Mouse (Mus musculus) megakaryocyte, embryonic 14.5 days (primary cell): Measurements from ENCODE around the gene Prpf3.
A peak's percentile ranks its signal among the peaks of the same experiment; 100 is the strongest.

ENCODE experiments used
- FLI1 ChIP-seq: IDR thresholded peaks from 2 replicates; pipeline ENCODE4 v1.6.1; 2012; ENCODE audit warnings: low read length, inconsistent platforms, mixed read lengths
- GATA1 ChIP-seq: IDR thresholded peaks from 3 replicates; pipeline ENCODE4 v1.6.1; 2012; ENCODE audit warnings: mixed read lengths, low read length, inconsistent platforms, borderline replicate concordance

GRCm38 (mm10) chr3:95871392-95871867, 15.7 kb upstream of the Prpf3 start, which contains the start of gene Mrps21:
- TF ChIP-seq GATA1 (no peak), FLI1 (peak; percentile 58; the same call in 1 of the 2 replicates)
